Mouse (Mus musculus): ENCODE results near the gene Ktn1.

Ktn1 gene

GRCm38 (mm10) chr14:47648218-47648617 is at the start of gene Ktn1:
Gene Ktn1, plus strand, starts transcription at chr14:47648448.
- in situ Hi-C loops (cut with MboI, MseI): no loop called here

- in situ Hi-C loops (cut with MboI, MseI): no loop called here
Measured at GRCm38 (mm10) chr14:47613254-47613653, 35.0 kb upstream of the Ktn1 start.

DNA sequence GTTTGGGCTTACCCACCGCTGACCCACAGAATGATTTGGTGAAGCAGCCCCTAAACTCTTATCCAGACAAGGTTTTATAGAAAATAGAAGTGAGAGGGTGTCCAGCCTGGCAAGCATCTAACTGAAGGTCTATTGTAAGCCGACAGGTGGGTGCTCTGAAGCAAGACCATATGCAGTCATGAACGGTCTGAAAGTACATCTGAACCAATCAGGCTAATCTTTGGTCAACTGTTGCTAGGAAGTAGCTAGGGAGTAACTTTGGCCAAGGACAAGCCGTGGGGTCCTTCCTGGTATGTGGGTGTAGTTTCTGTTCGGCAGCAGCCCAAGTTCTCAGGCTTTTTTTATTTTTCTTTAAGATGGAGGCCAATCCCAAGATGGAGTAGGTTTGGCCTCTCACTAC is 29.4 kb upstream of the Ktn1 start:
- in situ Hi-C loops (cut with MboI, MseI): no loop called here

- in situ Hi-C loops (cut with MboI, MseI): no loop called here
Measured at GRCm38 (mm10) chr14:47621901-47622300, 26.3 kb upstream of the Ktn1 start.

DNA sequence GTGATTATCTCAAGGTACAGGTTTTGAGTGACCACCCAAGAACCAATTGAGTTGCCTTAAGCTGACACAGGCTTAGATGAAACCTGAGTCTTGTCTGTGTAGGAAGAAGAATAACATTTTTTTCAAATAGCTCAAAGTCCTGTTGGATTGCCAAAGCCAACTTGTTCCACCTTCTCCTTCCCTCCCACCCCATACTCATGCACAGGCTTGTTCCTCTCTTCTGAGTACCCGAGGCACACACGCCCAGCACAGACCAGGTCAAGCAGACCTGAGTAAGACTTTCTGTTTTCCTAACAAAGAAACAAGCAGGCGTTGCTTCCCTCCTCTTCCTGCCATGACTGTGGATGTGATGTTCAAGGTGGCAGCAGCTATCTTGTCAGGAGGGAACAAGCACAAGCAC is 23.4 kb upstream of the Ktn1 start:
- in situ Hi-C loops (cut with MboI, MseI): no loop called here

DNA sequence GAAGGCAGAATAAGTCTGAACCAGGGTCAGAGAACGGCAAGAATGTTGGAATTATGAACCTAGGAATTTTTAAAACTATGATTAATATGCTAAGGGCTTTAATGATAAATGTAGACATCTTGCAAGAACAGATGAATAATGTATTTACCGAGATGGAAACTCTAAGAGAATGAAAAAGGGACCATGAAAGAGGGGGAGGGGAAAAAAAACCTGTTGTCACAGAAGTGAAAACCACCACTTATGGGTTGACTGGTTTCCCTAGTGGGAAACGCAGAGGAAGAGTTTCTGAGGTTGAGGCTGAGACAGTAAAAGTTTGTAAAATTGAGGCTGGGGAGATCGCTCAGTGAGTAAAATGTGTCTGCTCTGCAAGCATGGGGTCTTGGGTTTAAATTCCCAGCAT is 22.1 kb upstream of the Ktn1 start:
- in situ Hi-C loops (cut with MboI, MseI): no loop called here

- in situ Hi-C loops (cut with MboI, MseI): no loop called here
Measured at GRCm38 (mm10) chr14:47626812-47627211, 21.4 kb upstream of the Ktn1 start.

DNA sequence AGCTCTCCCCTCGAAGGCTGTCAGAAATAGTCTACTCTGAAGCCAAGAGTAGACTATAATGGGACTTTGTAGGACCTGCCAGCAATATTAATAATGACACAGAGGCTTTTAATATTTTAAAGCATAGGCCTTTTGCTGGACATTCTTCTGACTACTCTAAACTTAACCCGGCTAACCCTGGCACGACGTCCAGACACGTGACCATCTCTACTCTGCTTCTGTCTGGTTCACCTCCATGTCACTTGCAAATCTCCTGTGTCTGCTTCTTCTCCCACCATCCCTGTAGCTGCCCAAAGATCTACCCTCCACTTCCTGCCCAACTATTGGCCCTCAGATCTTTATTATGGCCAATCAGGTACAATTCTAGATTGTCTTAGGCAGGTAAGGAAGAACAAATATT is 20.9 kb upstream of the Ktn1 start:
- in situ Hi-C loops (cut with MboI, MseI): no loop called here

DNA sequence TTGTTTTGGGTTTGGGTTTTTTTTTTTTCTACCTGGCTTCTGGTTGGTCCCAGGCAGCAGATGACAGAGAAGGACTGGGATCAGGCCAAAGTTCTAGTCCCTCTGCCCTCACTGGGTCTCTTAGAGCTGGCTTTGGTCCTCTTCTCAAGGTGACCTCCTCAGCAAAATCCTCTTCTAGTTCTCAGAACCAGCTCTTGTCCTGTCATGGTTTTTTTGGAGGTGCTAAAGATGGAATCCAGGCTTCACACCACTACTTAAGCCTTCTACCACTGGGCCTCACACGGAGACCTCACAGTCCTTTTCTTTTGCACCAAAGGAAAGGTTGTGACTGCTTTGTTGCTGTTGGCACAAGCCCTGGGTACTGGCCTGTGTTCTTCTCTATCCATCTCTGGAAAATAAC is 15.8 kb upstream of the Ktn1 start:
- in situ Hi-C loops (cut with MboI, MseI): no loop called here

GRCm38 (mm10) chr14:47634410-47634809 is 13.8 kb upstream of the Ktn1 start:
- in situ Hi-C loops (cut with MboI, MseI): no loop called here

- in situ Hi-C loops (cut with MboI, MseI): no loop called here
Measured at GRCm38 (mm10) chr14:47634846-47635245, 13.4 kb upstream of the Ktn1 start.

DNA sequence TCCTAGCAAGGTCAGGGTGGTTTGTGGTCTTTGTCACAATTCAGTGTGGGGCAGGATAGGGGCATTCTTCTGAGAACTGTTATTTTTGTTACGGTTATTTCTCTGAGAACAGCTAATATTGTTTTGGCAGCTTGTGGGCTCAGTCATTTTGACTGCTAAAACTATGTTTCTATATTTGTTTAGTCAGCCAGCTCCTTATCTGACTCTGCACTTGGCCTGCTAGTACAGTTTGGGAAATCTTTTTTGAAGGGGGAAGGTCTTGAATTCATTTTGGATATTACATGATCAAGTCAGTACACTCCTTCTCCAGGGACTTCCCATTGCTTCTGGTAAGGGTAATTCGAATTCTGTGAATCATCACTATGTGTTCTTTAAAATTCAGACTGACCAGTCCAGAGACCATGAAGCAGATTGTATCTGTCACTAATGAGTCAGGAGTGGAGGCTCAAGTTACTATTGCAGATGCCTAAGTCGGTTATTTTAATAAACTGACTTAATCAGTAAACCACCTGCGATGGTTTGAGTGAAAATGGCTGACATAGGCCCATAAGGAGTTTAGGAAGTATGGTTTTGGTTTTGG is 9.8 kb upstream of the Ktn1 start:
- in situ Hi-C loops (cut with MboI, MseI): no loop called here

- in situ Hi-C loops (cut with MboI, MseI): no loop called here
Measured at GRCm38 (mm10) chr14:47645620-47646019, 2.6 kb upstream of the Ktn1 start.

GRCm38 (mm10) chr14:47646246-47646645 is 2.0 kb upstream of the Ktn1 start:
- in situ Hi-C loops (cut with MboI, MseI): no loop called here

DNA sequence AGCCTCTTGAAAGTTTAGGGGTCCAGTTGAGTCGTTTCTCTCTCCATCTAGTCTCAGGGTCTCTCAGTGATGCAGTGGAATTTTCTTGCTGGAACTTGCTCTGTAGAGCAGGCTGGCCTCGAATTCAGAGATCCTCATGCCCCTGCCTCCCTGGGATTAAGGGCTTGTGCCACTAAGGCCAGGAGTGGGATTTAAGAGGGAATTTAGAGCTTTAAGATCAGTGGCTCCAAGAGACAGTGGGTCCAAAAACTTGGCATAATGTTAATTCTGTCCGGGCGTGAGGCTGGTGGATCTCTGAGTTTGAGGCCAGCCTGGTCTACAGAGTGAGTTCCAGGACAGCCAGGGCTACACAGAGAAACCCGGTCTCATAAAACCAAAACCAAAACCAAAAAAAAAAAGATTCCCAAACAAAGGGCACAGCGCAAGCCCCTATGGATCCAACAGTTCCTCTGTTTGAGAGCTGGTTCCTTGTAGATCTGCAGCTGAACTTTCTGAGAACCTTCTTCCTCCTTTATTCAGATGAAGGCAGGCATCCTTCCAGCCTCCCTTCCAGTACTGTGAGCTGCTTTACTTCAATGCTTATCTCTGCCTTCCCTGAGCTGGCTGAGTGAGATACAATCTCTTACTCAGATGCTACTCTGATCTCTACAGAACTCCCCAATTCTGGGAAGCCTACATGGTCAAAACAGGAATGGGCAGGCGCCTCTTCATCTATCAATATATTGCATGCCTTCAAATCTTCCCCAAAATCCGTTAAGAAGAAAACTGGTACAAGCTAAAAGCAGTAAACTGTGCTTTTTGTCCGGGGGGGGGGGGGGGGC is 1.3 kb upstream of the Ktn1 start:
- in situ Hi-C loops (cut with MboI, MseI): no loop called here

DNA sequence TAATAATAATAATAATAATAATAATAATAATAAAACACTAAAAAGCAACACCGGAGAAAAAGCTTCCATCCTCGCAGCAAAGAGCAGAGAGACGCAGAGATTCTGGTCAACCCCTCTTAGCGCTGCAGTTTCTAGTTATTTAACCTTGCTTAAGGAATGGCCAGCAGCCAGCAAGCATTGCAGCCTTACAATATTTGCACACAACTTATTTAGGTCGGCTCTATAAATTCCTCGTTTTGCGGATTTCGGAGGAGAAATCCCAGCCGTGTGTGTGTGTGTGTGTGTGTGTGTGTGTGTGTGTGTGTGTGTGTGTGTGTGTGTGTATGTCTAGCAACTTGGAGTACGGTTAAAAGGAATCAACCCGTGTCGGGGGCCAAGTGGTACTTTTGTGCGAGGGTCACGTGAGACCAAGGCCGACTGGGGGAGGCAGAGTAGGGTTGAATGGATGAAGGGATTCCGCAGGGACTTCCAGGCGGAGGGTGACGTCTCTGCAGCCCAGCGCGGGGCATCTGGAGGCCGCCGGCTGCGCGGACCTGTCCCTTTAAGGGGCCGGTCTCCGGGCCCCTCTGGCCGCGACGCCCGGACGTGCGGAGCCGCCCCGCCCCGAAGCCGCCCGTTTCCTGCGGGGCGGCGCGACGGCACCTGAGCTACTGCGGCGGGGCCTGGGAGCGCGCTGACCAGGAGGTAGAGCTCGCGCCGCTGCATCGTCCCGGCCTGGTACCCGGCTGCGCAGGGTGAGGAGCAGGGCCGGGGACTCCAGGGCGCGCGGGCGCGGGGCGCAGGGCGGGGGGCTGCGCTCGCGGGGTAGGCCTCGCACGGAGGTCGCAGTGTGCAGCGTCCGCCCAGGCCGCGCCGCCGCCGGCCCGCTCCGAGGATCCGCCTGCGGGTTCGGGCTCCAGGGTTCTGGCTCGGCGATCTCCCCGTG is 720 bp downstream of the Ktn1 start:
- in situ Hi-C loops (cut with MboI, MseI): no loop called here

DNA sequence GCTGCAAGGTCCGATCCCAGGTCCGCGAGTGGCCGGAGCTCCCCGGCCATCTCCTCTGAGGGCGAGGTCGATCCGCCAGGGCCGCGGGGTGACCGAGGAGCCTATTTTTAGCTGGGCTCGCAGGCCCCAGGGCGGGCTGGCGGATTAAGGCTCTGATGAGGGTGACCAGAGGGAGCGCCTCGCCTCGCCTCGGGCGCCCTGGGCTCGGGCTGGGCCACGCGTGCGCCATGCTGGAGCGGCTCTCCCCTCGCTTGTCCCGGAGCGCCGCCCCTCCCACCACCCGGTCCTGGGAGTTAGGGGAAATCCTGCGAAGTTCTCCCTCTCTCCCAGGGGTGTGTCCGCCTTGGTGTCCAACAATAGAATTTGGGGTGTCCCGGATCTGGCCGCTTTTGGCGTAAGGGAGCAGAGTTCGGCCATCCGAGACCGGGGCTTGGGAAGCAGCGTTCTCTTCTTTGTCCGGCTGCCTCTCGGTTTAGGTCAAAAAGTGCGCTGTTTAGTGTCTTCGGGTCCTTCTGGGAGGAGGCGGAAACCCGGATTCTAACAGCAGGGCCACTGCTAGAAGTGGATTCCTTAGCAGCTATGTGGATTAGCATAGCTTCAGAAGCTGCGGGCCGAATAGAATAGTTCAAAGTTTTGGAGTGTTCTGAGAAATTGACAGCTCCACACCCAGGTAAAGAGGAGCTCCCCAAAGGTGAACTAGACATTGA is 1.5 kb downstream of the Ktn1 start:
- in situ Hi-C loops (cut with MboI, MseI): no loop called here

GRCm38 (mm10) chr14:47650338-47650720 is 2.1 kb downstream of the Ktn1 start:
- in situ Hi-C loops (cut with MboI, MseI): no loop called here

- in situ Hi-C loops (cut with MboI, MseI): no loop called here
Measured at GRCm38 (mm10) chr14:47651272-47651671, 3.0 kb downstream of the Ktn1 start.

GRCm38 (mm10) chr14:47655444-47655843 is 7.2 kb downstream of the Ktn1 start:
- in situ Hi-C loops (cut with MboI, MseI): no loop called here

GRCm38 (mm10) chr14:47663844-47664469 is 15.7 kb downstream of the Ktn1 start:
- in situ Hi-C loops (cut with MboI, MseI): no loop called here
